20 mouse cellular contexts compared by ENCODE assay signal in the genomic region with DNA sequence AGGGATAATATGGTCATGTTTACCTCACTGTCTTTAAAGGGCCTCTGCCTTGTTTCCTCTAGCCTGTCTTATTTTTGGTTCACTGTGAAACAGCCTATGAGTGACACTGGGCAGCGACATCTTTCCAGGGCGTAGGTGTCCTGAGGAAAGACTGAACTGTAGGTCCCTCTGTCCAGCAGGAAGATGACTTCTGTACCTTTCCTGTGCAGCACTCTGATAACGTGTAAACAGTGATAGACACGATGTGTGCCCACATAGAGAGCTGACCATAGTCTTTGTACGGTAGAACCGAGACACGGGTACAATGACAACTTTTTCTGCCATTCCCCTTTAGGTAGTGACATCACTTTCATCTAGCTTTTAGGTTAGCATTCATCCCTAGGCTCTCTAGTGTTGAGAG.
"Had no signal": no experiment of that assay in that cellular context is flagged by ENCODE, and none has a peak within 500 bp of the region (broad histone marks: within the 10 kb centered on the region; RNA-seq: fewer than 3 reads in every experiment).

No protein-coding gene starts in this region.

- H3K36me3 ChIP-seq: heart, embryonic 13.5 days; heart, embryonic 15.5 days; hindbrain, embryonic 10.5 days; hindbrain, embryonic 12.5 days; intestine, embryonic 15.5 days; kidney, embryonic 15.5 days; liver, embryonic 13.5 days; liver, embryonic 15.5 days had no signal

- H3K4me3 ChIP-seq: heart, embryonic 13.5 days; heart, embryonic 15.5 days; hindbrain, embryonic 10.5 days; hindbrain, embryonic 12.5 days; intestine, embryonic 15.5 days; kidney, embryonic 15.5 days; layer of hippocampus, adult 2 months; left cerebral cortex, adult 2 months; liver, embryonic 13.5 days; liver, embryonic 15.5 days had no signal

- DNase-seq: gastrocnemius, postnatal 14 days; heart, postnatal 14 days; heart, postnatal 4 days; kidney, adult 18-20 months; kidney, adult 9 months; kidney, postnatal 4 days; liver; liver, embryonic 13.5 days; liver, postnatal 0 days had no signal

- H3K27me3 ChIP-seq: heart, embryonic 13.5 days; heart, embryonic 15.5 days; hindbrain, embryonic 12.5 days; intestine, embryonic 15.5 days; kidney, embryonic 15.5 days; liver, embryonic 13.5 days; liver, embryonic 15.5 days had no signal

- H3K27ac ChIP-seq: heart, embryonic 13.5 days; heart, embryonic 15.5 days; hindbrain, embryonic 12.5 days; hindbrain, embryonic 14.5 days; intestine, embryonic 15.5 days; kidney, embryonic 15.5 days; kidney, postnatal 0 days; layer of hippocampus, adult 2 months; left cerebral cortex, adult 2 months; liver, embryonic 13.5 days; liver, embryonic 15.5 days had no signal

- H3K4me1 ChIP-seq: heart, embryonic 15.5 days; liver, embryonic 13.5 days; liver, embryonic 15.5 days had no signal
